Mouse (Mus musculus): ENCODE measurements around the gene Pde9a. TPM values are rescaled to one million over a fixed set of nuclear protein-coding genes. Genes with fewer than 3 reads are reported as not detected.

The Pde9a gene
- total RNA-seq, 2 experiments from 2014 or later = 21.8 to 31.9 TPM

GRCm38 (mm10) chr17:31424358-31424757 lies 38.3 kb downstream of the Pde9a start:
- no peak overlapping the region for H3K27ac ChIP-seq
- no peak for TF ChIP-seq CTCF (conservative IDR thresholded peaks at IDR 0.05)

GRCm38 (mm10) chr17:31424798-31425197 lies 38.8 kb downstream of the Pde9a start:
- Histone ChIP-seq H3K27ac (no peak overlapping the region), H3K4me3 (no peak overlapping the region)
- TF ChIP-seq CTCF (conservative IDR thresholded peaks at IDR 0.05) = no peak
- DNase-seq (ENCODE audit: low spot score in 2 of 2) = no peak

More at GRCm38 (mm10) chr17:31424358-31424757, 38.3 kb downstream of the Pde9a start:
- DNase-seq (ENCODE audit: low spot score in 2 of 2) = no peak
- no peak overlapping the region for H3K4me3 ChIP-seq

GRCm38 (mm10) chr17:31425827-31426698 lies 40.1 kb downstream of the Pde9a start:
- DNase-seq (ENCODE audit: low spot score in 2 of 2) = no peak
- TF ChIP-seq CTCF (conservative IDR thresholded peaks at IDR 0.05) = no peak
- Histone ChIP-seq H3K4me3 (no peak overlapping the region), H3K27ac (no peak overlapping the region)

GRCm38 (mm10) chr17:31429402-31429801 lies 43.4 kb downstream of the Pde9a start:
- no peak for DNase-seq (ENCODE audit: low spot score in 2 of 2)
- no peak overlapping the region for H3K27ac ChIP-seq
- peak; percentile 73 for TF ChIP-seq CTCF (conservative IDR thresholded peaks at IDR 0.05)
- H3K4me3 ChIP-seq = no peak overlapping the region

- Histone ChIP-seq H3K27ac (no peak overlapping the region), H3K4me3 (no peak overlapping the region)
- no peak for DNase-seq (ENCODE audit: low spot score in 2 of 2)
- TF ChIP-seq CTCF (conservative IDR thresholded peaks at IDR 0.05) = no peak
Observed at GRCm38 (mm10) chr17:31432878-31433281, 46.9 kb downstream of the Pde9a start.

GRCm38 (mm10) chr17:31433401-31433928 lies 47.5 kb downstream of the Pde9a start:
- no peak overlapping the region for H3K4me3 ChIP-seq
- no peak for DNase-seq (ENCODE audit: low spot score in 2 of 2)
- 0 out of 2 replicates have a peak overlapping the region, but pooled peaks have one; percentile 18 for H3K27ac ChIP-seq
- TF ChIP-seq CTCF (conservative IDR thresholded peaks at IDR 0.05) = no peak

- peak overlapping the region; percentile 43; the same call in 1 of the 2 replicates for H3K27ac ChIP-seq
- no peak overlapping the region for H3K4me3 ChIP-seq
- TF ChIP-seq CTCF (conservative IDR thresholded peaks at IDR 0.05) = no peak
- DNase-seq (ENCODE audit: low spot score in 2 of 2) = no peak
Observed at GRCm38 (mm10) chr17:31433978-31434797, 48.2 kb downstream of the Pde9a start.

GRCm38 (mm10) chr17:31434825-31435325 lies 48.9 kb downstream of the Pde9a start:
- H3K27ac ChIP-seq = no peak overlapping the region
- H3K4me3 ChIP-seq = no peak overlapping the region
- no peak for TF ChIP-seq CTCF (conservative IDR thresholded peaks at IDR 0.05)
- DNase-seq (ENCODE audit: low spot score in 2 of 2) = no peak

- no peak overlapping the region for H3K27ac ChIP-seq
Observed at GRCm38 (mm10) chr17:31435934-31436813, 50.2 kb downstream of the Pde9a start.

GRCm38 (mm10) chr17:31436814-31437406 lies 50.9 kb downstream of the Pde9a start:
- Histone ChIP-seq H3K4me3 (no peak overlapping the region), H3K27ac (no peak overlapping the region)
- TF ChIP-seq CTCF (conservative IDR thresholded peaks at IDR 0.05) = no peak
- DNase-seq (ENCODE audit: low spot score in 2 of 2) = no peak

More at GRCm38 (mm10) chr17:31435934-31436813, 50.2 kb downstream of the Pde9a start:
- H3K4me3 ChIP-seq = no peak overlapping the region
- no peak for DNase-seq (ENCODE audit: low spot score in 2 of 2)
- peak; percentile 67 for TF ChIP-seq CTCF (conservative IDR thresholded peaks at IDR 0.05)

GRCm38 (mm10) chr17:31437482-31437881 lies 51.5 kb downstream of the Pde9a start:
- Histone ChIP-seq H3K27ac (no peak overlapping the region), H3K4me3 (no peak overlapping the region)
- TF ChIP-seq CTCF (conservative IDR thresholded peaks at IDR 0.05) = no peak
- DNase-seq (ENCODE audit: low spot score in 2 of 2) = no peak
